Mouse (Mus musculus) testis, adult 2 months (tissue): ENCODE measurements at regions not wholly inside any gene's neighbourhood (a gene's known extent, or its start where the extent isn't known, plus 50 kb on each side); places are given as distances from the start of the nearest gene placed in this dataset.

Source experiments
- CTCF ChIP-seq: fragments of 200-500 bp; IDR thresholded peaks from 2 replicates; pipeline ENCODE4 v1.5.1; 2012; ENCODE audit warnings: low read depth, mild to moderate bottlenecking, inconsistent platforms, low read length, moderate library complexity; ENCODE audit not compliant: control insufficient read depth, insufficient read depth, insufficient replicate concordance
- POLR2A ChIP-seq: fragments of 200-500 bp; IDR thresholded peaks from 2 replicates; pipeline ENCODE4 v1.6.1; 2012; ENCODE audit warnings: low read depth, mild to moderate bottlenecking, inconsistent platforms, low read length, moderate library complexity; ENCODE audit not compliant: control insufficient read depth

- TF ChIP-seq CTCF (no peak), POLR2A (no peak)
Observed at GRCm38 (mm10) chr14:118388061-118388460, 121.3 kb downstream of the Gm9376 start.
